Mouse (Mus musculus) G1E-ER4 (cell line): Measurements from ENCODE around the gene Spp2. TPM values are rescaled to one million over a fixed set of nuclear protein-coding genes. Genes with fewer than 3 reads are reported as not detected.

Source experiments
- GATA1 ChIP-seq: IDR thresholded peaks from one replicate; pipeline ENCODE4 v1.8.0; 2012; ENCODE audit warnings: low read length, inconsistent platforms
- polyA plus RNA-seq: library from polyadenylated mRNA; stranded (reverse); fragments of >175 nt; gene quantifications from 2 replicates; pipeline ENCODE4 v1.2.3, GENCODE M21; 2012

Gene Spp2
- polyA plus RNA-seq, 1 experiment: not detected

DNA sequence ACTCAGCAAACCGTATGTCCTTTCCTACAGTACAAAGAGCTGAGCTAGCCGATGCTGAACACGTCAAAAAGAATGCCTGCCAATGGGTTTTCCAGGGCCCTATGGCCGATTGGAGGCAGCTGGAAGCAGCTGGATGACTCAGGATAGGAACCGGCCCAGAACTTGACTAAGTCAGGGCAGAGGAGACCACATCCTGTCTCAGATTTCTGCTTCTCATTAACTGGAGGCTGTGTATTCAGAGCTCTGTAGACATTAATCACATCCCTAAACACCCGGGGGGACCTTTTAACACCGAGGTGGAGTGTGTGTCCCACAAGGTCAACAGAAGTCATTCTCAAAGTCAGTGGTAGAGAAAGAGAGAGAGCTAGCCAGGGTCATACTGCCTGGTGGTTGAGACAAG lies 67.8 kb downstream of the Spp2 start:
- no peak for TF ChIP-seq GATA1

- peak; percentile 58 for TF ChIP-seq GATA1
These were observed 68.8 kb downstream of the Spp2 start for GRCm38 (mm10) chr1:88475502-88475953.

Other genes starting within 250 kb of the Spp2 start
- gene Ugt1a5, start 240.9 kb upstream of the Spp2 start, polyA plus RNA-seq: not detected in 2 replicates
- gene Ugt1a2, start 206.4 kb upstream of the Spp2 start, polyA plus RNA-seq: not detected in 2 replicates
- not detected in 2 replicates for gene Dnajb3, start 201.2 kb upstream of the Spp2 start, polyA plus RNA-seq
- not detected in 2 replicates for gene Ugt1a1, start 195.0 kb upstream of the Spp2 start, polyA plus RNA-seq
- gene Mroh2a, start 180.0 kb upstream of the Spp2 start, polyA plus RNA-seq: not detected in 2 replicates
- 48.5 and 76.4 TPM in 2 replicates for gene Hjurp, start 129.3 kb upstream of the Spp2 start, polyA plus RNA-seq
- gene Trpm8, start 129.3 kb upstream of the Spp2 start, polyA plus RNA-seq: not detected in 2 replicates
- not detected in 2 replicates for gene Glrp1, start 103.1 kb downstream of the Spp2 start, polyA plus RNA-seq